In the genomic region with DNA sequence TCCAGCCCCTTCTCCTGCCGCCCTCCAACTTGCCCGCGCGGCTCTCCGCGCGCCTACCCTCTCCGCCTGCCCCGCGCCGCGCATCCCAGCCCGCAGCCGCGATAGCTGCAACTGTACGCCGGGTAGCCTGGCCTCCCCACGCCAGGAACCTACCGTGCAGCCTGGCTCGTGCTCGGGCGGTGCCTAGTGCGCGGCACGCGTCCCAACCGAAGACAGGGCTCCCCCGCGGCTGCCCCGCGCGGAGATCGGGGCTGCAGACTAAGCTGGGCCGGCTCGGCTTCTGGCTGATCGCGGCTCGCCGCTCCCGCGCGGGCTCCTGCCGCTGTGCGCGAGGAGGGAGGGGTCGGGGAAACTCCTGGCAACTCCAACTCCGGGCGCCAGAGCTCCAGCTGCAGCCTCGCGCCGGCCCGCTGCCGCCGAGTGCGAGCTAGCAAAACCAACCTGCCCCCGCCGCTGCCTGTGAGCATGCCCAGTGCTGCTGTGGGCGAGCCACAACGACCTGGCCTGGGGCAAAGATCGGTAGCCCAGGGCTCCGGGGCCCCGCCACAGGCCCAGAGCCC, we compare ENCODE assay signal across 8 mouse cellular contexts. TPM values are rescaled to one million over a fixed set of nuclear protein-coding genes. Genes with fewer than 3 reads are reported as not detected.
A peak's percentile ranks its signal among the peaks of the same experiment; 100 is the strongest.
DNase-seq lines count a peak whose midpoint lies in the region; ATAC-seq lines count a peak whose summit lies in the region.

No protein-coding gene starts in this region.

- peak; percentile 88 for DNase-seq in adrenal gland, postnatal 14 days
- DNase-seq in embryo, embryonic 11.5 days (ENCODE audit: low read depth, low spot score): peak; percentile 59
- DNase-seq in heart, adult 11 months: peak; percentile 99
- peak; percentile 89 for DNase-seq in kidney, adult 11 months
- peak; percentile 79 for DNase-seq in left cerebral cortex, postnatal 4 days
- peak; percentile 65 to 73 for DNase-seq in right cerebral cortex, postnatal 36 days (ENCODE audit: low spot score in 2 of 2)
- no peak for DNase-seq in adipocyte (ENCODE audit: low spot score)

- intact Hi-C loops in left cerebral cortex, postnatal 4 days (cut with DNase I): loop anchor here (10.0 kb wide), 1 partner anchor 101 kb away; no protein-coding TSS in a partner anchor

- ATAC-seq in megakaryocyte-erythroid progenitor cell, adult 5-6 weeks (replicated peaks; ENCODE audit: low FRiP score, low TSS enrichment, poor library complexity, severe bottlenecking): peak; percentile 55

RNA-seq across cellular contexts. Expression of a gene that starts 0.4 kb away (rescaled TPM):
- 16.9 and 19.4 TPM in 2 replicates for total RNA-seq in adrenal gland, postnatal 14 days (2021)
- total RNA-seq in left cerebral cortex, postnatal 4 days (2021): 10 to 100 TPM; 23.9 to 29.0 TPM
- not detected in 2 replicates for total RNA-seq in megakaryocyte-erythroid progenitor cell, adult 5-6 weeks (2014; fragmentation: Nextera tagmentation)
- total RNA-seq in megakaryocyte-erythroid progenitor cell, adult 5-6 weeks (2017): 0.27 TPM in 1 of 2 replicates, not detected in the other

Comparison
In these comparisons a context has a peak if more than half of its experiments do, and no peak if none do; other contexts are left out.
1. RNA of a gene that starts 0.4 kb away (total RNA-seq): 23.9 to 29.0 TPM in left cerebral cortex, postnatal 4 days and 16.9 to 19.4 TPM in adrenal gland, postnatal 14 days; 0.27 TPM in megakaryocyte-erythroid progenitor cell, adult 5-6 weeks; every median in the first group is over 10 times any median in the second.